Mouse (Mus musculus) heart, embryonic 16.5 days (tissue): ENCODE results near the gene Ttc25. TPM values are rescaled to one million over a fixed set of nuclear protein-coding genes. Genes with fewer than 3 reads are reported as not detected.

Source experiments
- polyA plus RNA-seq: library from polyadenylated mRNA; unstranded; fragments of >200 nt; fragmentation: Nextera tagmentation; extraction: Ambion mirVana; gene quantifications from 2 replicates; pipeline ENCODE4 v1.2.1, GENCODE M21; 2015

Ttc25 gene
- polyA plus RNA-seq, 1 experiment from 2014 or later = 0.85 TPM

Other genes with a start within 250 kb of the Ttc25 start
- 1,600 and 1,609 TPM in 2 replicates for gene Eif1, start 225.7 kb upstream of the Ttc25 start, polyA plus RNA-seq
- gene Gast, start 211.2 kb upstream of the Ttc25 start, polyA plus RNA-seq = not detected in 2 replicates
- 5.6 and 5.8 TPM in 2 replicates for gene Hap1, start 189.5 kb upstream of the Ttc25 start, polyA plus RNA-seq
- gene Jup, start 147.8 kb upstream of the Ttc25 start, polyA plus RNA-seq = 140 and 155 TPM in 2 replicates
- 50.8 and 52.6 TPM in 2 replicates for gene P3h4, start 130.8 kb upstream of the Ttc25 start, polyA plus RNA-seq
- gene Fkbp10, start 129.9 kb upstream of the Ttc25 start, polyA plus RNA-seq = 89.4 and 98.0 TPM in 2 replicates
- gene Nt5c3b, start 103.8 kb upstream of the Ttc25 start, polyA plus RNA-seq = 107 and 110 TPM in 2 replicates
- gene Klhl10, start 103.7 kb upstream of the Ttc25 start, polyA plus RNA-seq = 0.29 and 0.47 TPM in 2 replicates
- 8.7 and 9.5 TPM in 2 replicates for gene Klhl11, start 72.9 kb upstream of the Ttc25 start, polyA plus RNA-seq
- 64.4 and 67.1 TPM in 2 replicates for gene Acly, start 17.6 kb upstream of the Ttc25 start, polyA plus RNA-seq
- 24.8 and 32.1 TPM in 2 replicates for gene Cnp, start 29.3 kb downstream of the Ttc25 start, polyA plus RNA-seq
- 78.8 and 81.5 TPM in 2 replicates for gene Nkiras2, start 73.6 kb downstream of the Ttc25 start, polyA plus RNA-seq
- 219 and 228 TPM in 2 replicates for gene Dnajc7, start 74.6 kb downstream of the Ttc25 start, polyA plus RNA-seq
- gene Zfp385c, start 146.8 kb downstream of the Ttc25 start, polyA plus RNA-seq = 0.26 and 0.60 TPM in 2 replicates
- 1.5 and 2.6 TPM in 2 replicates for gene Dhx58, start 158.7 kb downstream of the Ttc25 start, polyA plus RNA-seq
- 30.5 and 31.7 TPM in 2 replicates for gene Kat2a, start 166.9 kb downstream of the Ttc25 start, polyA plus RNA-seq
- gene Hspb9, start 168.2 kb downstream of the Ttc25 start, polyA plus RNA-seq = 0.24 TPM in 1 of 2 replicates, not detected in the other
- gene Rab5c, start 192.6 kb downstream of the Ttc25 start, polyA plus RNA-seq = 17.9 and 19.9 TPM in 2 replicates
- not detected in 2 replicates for gene Kcnh4, start 214.3 kb downstream of the Ttc25 start, polyA plus RNA-seq
- gene Hcrt, start 217.3 kb downstream of the Ttc25 start, polyA plus RNA-seq = not detected in 2 replicates
- 7.1 and 7.7 TPM in 2 replicates for gene Ghdc, start 225.3 kb downstream of the Ttc25 start, polyA plus RNA-seq